Mouse (Mus musculus) liver, embryonic 14.5 days (tissue): Measurements from ENCODE around the gene Mfsd14b. TPM values are rescaled to one million over a fixed set of nuclear protein-coding genes. Genes with fewer than 3 reads are reported as not detected.

ENCODE experiments used
- ATAC-seq: fragments of 200-750 bp; cut with Nextera tagmentation; 2 replicates; pipeline ENCODE4 v1.8.0; 2017; ENCODE audit warnings: moderate number of reproducible peaks, mild to moderate bottlenecking, moderate library complexity; ENCODE audit not compliant: insufficient read depth
- DNase-seq, 3 experiments: peaks; one replicate each; pipeline ENCODE4 v3.0.0-alpha.2; 2012 to 2013; ENCODE audit warnings: low read depth in 3 of 3, low spot score in 3 of 3
- H3K27ac ChIP-seq: fragments of 300-500 bp; sonication (generic); 2 replicates; pipeline ENCODE4 v1.5.1; 2014; ENCODE audit warnings: moderate library complexity, mild to moderate bottlenecking, control low read depth, inconsistent platforms
- H3K27me3 ChIP-seq: fragments of 300-500 bp; sonication (generic); 2 replicates; pipeline ENCODE4 v1.6.1; 2014; ENCODE audit warnings: mild to moderate bottlenecking, low read length, moderate library complexity; ENCODE audit not compliant: control insufficient read depth, insufficient read depth
- H3K36me3 ChIP-seq: fragments of 300-500 bp; sonication (generic); replicated peaks from 2 replicates; pipeline ENCODE4 v1.6.1; 2014; ENCODE audit warnings: low read depth; ENCODE audit not compliant: control insufficient read depth, insufficient read depth
- H3K4me1 ChIP-seq, 2 experiments: fragments of 200-500 bp in 1 of 2; fragments of 300-500 bp in 1 of 2; sonication (generic) in 1 of 2; replicated peaks; 2 replicates each; pipeline ENCODE4 v1.6.1; 2012 to 2014; ENCODE audit warnings: antibody characterized with exemption in 1 of 2, inconsistent platforms in 1 of 2, low read length in 1 of 2; ENCODE audit not compliant: control insufficient read depth in 2 of 2, insufficient read depth in 2 of 2
- H3K4me2 ChIP-seq: fragments of 300-500 bp; sonication (generic); 2 replicates; pipeline ENCODE4 v1.6.1; 2014; ENCODE audit warnings: low read depth, mild to moderate bottlenecking, control low read depth, moderate library complexity
- H3K4me3 ChIP-seq, 2 experiments: fragments of 200-500 bp in 1 of 2; fragments of 300-500 bp in 1 of 2; sonication (generic) in 1 of 2; 2 replicates each; pipeline ENCODE4 v1.5.1; 2012 to 2014; ENCODE audit warnings: low read depth in 2 of 2, low read length in 2 of 2, mild to moderate bottlenecking in 2 of 2, control low read depth in 1 of 2, inconsistent platforms in 1 of 2, moderate library complexity in 1 of 2; ENCODE audit not compliant: insufficient read depth in 1 of 2
- H3K9ac ChIP-seq: fragments of 300-500 bp; sonication (generic); replicated peaks from 2 replicates; pipeline ENCODE4 v1.6.1; 2014; ENCODE audit warnings: mild to moderate bottlenecking, control low read depth, moderate library complexity
- H3K9me3 ChIP-seq: fragments of 300-500 bp; sonication (generic); 2 replicates; pipeline ENCODE4 v1.6.1; 2016; ENCODE audit warnings: low read length, mixed read lengths; ENCODE audit not compliant: control insufficient read depth
- CTCF ChIP-seq: IDR thresholded peaks from 2 replicates; pipeline ENCODE4 v1.5.1; 2016; ENCODE audit warnings: antibody characterized with exemption, low read depth, control low read depth
- EP300 ChIP-seq: IDR thresholded peaks from 2 replicates; pipeline ENCODE4 v1.6.1; 2016; ENCODE audit warnings: antibody characterized with exemption, low read depth
- WGBS: fragments of 180-500 bp; shearing (Covaris S2); extraction: QIAGEN DNeasy Blood & Tissue Kit; methylation state at CpG from one replicate; pipeline ENCODE4 v1.1.7; 2014; ENCODE audit not compliant: insufficient replicate concordance; 5-methylcytosine and 5-hydroxymethylcytosine counted together
- polyA plus RNA-seq, 2 experiments: library from polyadenylated mRNA; depleted of rRNA in 1 of 2; stranded (reverse) in 1 of 2; unstranded in 1 of 2; fragments of >200 nt; fragmentation: Nextera tagmentation in 1 of 2; extraction: Ambion mirVana in 1 of 2; gene quantifications; 2 replicates each; pipeline versions ENCODE4 v1.2.1 to v1.2.3; 2012 to 2014

Mfsd14b gene
- polyA plus RNA-seq, 2 experiments, result 14.3 to 41.2 TPM

GRCm38 (mm10) chr13:65120984-65121383 is 8.2 kb upstream of the Mfsd14b start:
- no peak overlapping the region for H3K4me3 ChIP-seq
- no peak overlapping the region for H3K27ac ChIP-seq
- no peak overlapping the region for H3K9ac ChIP-seq
- H3K9me3 ChIP-seq, result no peaks in the 10 kb centered on the region
- no peak for TF ChIP-seq EP300
- TF ChIP-seq CTCF, result no peak
- DNase-seq, result no peak
- H3K4me1 ChIP-seq, result peaks cover 8 to 15% of the 10 kb centered on the region in 2 experiments
- no peaks in the 10 kb centered on the region for H3K36me3 ChIP-seq
- 43% methylated on average over 3 of the region's 3 CpGs for WGBS
- no peak overlapping the region for H3K4me2 ChIP-seq
- H3K27me3 ChIP-seq, result no peaks in the 10 kb centered on the region
- ATAC-seq, result peak; percentile 45

- TF ChIP-seq EP300 (no peak), CTCF (no peak)
- DNase-seq (no peak), ATAC-seq (no peak)
- Histone ChIP-seq H3K4me3 (peak overlapping the region; percentile 92 to 96), H3K27ac (peak overlapping the region; percentile 65), H3K27me3 (no peaks in the 10 kb centered on the region), H3K4me2 (peak overlapping the region; percentile 92), H3K4me1 (peaks cover 4 to 8% of the 10 kb centered on the region in 2 experiments; a peak in 3 of 4 replicates), H3K36me3 (no peaks in the 10 kb centered on the region), H3K9ac (peak overlapping the region; percentile 92), H3K9me3 (no peaks in the 10 kb centered on the region)
- WGBS, result 69% methylated on average over 3 of the region's 3 CpGs
Observed at GRCm38 (mm10) chr13:65113239-65113638, 464 bp upstream of the Mfsd14b start.

- Histone ChIP-seq H3K4me1 (peaks cover 4 to 8% of the 10 kb centered on the region in 2 experiments; a peak in 3 of 4 replicates), H3K4me3 (peak overlapping the region; percentile 92 to 96), H3K4me2 (peak overlapping the region; percentile 92), H3K9me3 (no peaks in the 10 kb centered on the region), H3K9ac (peak overlapping the region; percentile 92), H3K27me3 (no peaks in the 10 kb centered on the region), H3K36me3 (no peaks in the 10 kb centered on the region), H3K27ac (peak overlapping the region; percentile 92)
- WGBS, result 2% methylated on average over 5 of the region's 5 CpGs
- DNase-seq (peak in 2 of 3 experiments; percentile 31 to 45), ATAC-seq (peak; percentile 42)
- no peak for TF ChIP-seq CTCF
- no peak for TF ChIP-seq EP300
Observed at GRCm38 (mm10) chr13:65111961-65112360, 814 bp downstream of the Mfsd14b start.

- WGBS, result 41% methylated on average over 3 of the region's 3 CpGs
Observed at GRCm38 (mm10) chr13:65101232-65101631, 11.5 kb downstream of the Mfsd14b start.

GRCm38 (mm10) chr13:65100678-65101077 is 12.1 kb downstream of the Mfsd14b start:
- no peak overlapping the region for H3K4me2 ChIP-seq
- no peaks in the 10 kb centered on the region for H3K9me3 ChIP-seq
- no peaks in the 10 kb centered on the region for H3K27me3 ChIP-seq
- DNase-seq (no peak), ATAC-seq (no peak)
- no peaks in the 10 kb centered on the region for H3K36me3 ChIP-seq
- no peak overlapping the region for H3K27ac ChIP-seq
- TF ChIP-seq EP300, result no peak
- no peak for TF ChIP-seq CTCF
- no peak overlapping the region for H3K4me3 ChIP-seq
- H3K9ac ChIP-seq, result no peak overlapping the region
- 69% methylated on average over 9 of the region's 9 CpGs for WGBS
- peaks cover 0 to 3% of the 10 kb centered on the region in 2 experiments; a peak in 1 of 4 replicates for H3K4me1 ChIP-seq

More at GRCm38 (mm10) chr13:65101232-65101631, 11.5 kb downstream of the Mfsd14b start:
- no peaks in the 10 kb centered on the region for H3K27me3 ChIP-seq
- no peak for DNase-seq
- no peak overlapping the region for H3K9ac ChIP-seq
- no peak overlapping the region for H3K27ac ChIP-seq
- H3K4me2 ChIP-seq, result no peak overlapping the region
- no peak overlapping the region for H3K4me3 ChIP-seq
- H3K4me1 ChIP-seq, result peaks cover 0 to 3% of the 10 kb centered on the region in 2 experiments; a peak in 1 of 4 replicates
- ATAC-seq, result no peak
- no peaks in the 10 kb centered on the region for H3K36me3 ChIP-seq
- TF ChIP-seq CTCF (no peak), EP300 (no peak)
- H3K9me3 ChIP-seq, result no peaks in the 10 kb centered on the region
